Mouse (Mus musculus) c-Kit-positive CD71-positive TER-119-negative erythroid progenitor cells, embryonic 14.5 days (primary cell): Measurements from ENCODE around the gene Gpalpp1.

ENCODE experiments used
- DNase-seq: peaks from one replicate; pipeline ENCODE4 v3.0.0-alpha.2; 2013; ENCODE audit warnings: low read depth

The Gpalpp1 gene

DNA sequence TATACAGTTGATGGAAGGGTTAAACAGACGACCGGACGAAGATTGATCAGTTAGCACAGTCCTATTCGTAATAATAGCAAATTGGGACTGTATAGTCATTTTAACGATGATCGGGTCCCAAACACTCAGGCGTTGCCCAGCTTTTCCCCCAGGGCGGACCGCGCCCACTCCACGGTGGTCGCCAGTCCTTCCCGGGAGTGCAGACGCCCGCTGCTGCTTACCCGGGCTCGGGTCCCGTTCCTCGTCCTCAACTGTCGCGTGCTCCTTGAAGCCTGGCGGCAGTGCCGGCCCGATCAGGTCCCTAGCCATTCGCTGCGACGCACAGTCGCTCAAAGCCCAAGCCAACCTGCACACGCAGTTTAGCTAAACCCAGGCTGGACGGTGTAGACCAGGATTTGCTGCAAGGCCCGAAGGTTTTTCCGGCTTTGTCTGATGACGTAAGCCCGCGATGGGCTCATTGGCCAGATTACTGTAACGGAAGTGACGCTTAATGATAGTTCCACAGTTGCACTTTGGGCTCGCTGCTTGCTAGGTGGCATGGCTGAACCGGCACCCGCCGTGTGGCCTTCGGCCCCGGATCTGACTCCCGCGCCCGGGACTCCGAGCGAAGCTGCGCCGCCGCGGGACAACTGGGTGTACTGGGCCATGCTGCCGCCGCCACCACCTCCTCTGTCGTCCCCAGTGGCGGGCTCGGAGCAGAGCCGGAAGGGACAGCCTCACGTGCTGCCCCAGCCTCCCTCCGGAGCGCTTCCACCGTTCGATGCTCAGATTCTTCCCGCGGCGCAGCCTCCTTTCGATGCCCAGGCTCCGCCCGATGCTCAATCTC lies at the start of gene Gpalpp1, which contains the start of gene Nufip1:
Gene Gpalpp1, minus strand, starts transcription at position 365 of the 826 bp plus-strand sequence.
Gene Nufip1, plus strand, starts transcription at position 496 of the 826 bp plus-strand sequence.
- DNase-seq = peak; percentile 92

DNA sequence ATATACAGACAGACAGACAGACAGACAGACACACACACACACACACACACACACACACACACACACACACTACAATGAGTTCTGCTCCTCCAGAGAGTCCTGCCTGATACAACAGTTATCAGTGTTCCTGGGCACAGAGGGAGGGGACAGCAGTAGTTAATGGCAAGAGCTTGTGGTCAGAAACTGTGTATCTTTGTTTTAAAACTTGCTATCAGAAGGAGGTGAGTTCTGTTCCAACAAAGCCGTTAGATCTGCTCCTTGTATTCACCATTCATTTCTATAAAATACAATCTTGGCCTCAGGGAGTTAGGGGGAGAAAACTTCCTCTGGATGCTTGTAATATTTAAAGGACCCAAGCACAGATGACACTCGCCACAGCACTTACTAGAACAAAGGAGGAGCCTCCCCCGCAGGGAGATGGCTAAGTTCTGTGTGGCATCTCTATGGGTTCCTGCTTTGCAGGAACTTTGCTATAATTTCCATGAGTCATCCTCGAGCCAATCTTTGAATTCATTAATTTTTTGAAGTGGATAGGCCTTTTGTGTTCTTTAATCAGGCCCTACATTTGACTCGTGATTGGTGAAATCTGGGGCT lies 47.7 kb upstream of the Gpalpp1 start:
- no peak for DNase-seq

DNA sequence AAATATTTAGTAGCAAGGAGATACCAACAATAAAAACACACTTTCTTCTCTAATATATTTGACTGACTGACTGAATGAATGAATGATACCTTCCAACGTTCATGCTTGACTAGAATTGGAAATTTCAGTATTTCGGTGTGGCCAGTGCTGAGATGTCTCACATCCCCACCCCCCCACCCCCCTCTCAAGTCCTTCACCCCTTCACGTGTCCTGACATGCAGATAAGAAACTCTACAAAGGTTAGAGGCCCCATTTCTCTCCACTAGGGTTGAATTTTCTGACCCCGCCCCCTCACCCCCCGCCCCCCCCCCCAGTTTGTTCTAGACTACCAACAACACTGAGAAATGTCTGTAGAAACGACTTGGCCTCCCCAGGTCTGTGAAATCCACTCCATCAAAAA lies 43.3 kb upstream of the Gpalpp1 start:
- no peak for DNase-seq

DNA sequence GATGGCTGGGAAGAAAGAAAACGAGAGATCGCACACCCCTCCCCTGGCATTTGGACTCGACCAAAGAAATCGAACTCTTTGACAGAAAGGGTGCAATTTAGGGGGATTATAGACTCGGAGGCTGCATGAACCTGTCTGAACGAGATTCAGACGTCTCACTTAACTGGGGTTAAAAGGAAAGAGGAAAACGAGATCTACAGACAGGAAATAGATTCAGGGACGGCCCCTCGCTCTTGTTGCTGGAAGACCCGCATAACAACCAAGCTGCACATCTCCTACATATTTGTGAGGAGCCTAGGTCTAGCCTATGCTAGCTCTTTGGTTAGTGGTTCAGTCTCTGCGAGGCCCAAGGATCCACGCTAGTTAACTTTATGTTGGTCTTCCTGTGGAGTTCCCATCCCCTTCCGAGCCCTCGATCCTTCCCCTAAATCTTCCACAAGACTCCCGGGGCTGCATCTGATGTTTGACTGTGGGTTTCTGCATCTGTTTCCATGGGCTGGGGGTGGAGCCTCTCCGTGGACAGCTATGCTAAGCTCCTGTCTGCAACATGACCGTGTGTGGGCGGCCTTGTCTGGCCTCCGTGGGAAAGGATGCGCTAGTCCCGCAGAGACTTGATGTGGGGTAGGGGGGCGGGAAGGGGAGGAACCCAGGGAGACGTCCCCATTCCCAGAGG lies 42.6 kb upstream of the Gpalpp1 start:
- peak; percentile 33 for DNase-seq

- DNase-seq = peak; percentile 91
Observed at GRCm38 (mm10) chr14:76152162-76153002, 41.8 kb upstream of the Gpalpp1 start.

DNA sequence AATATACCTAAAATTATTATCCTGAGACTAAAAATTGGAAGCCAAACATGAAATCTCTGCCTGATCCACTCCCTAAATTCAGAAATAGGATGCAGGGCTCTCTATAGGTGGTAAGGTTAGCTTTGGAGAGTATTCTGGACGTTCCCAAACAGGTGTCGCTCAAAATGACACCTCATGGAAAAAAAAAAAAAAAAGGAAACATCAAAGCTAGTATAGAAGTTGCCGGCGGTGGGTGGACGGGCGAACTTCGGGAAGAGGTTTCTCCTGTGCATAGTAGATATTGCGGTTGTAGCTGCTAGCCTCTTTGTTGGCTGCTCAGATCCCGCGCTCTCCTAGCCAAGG lies 41.2 kb upstream of the Gpalpp1 start:
- DNase-seq = no peak

GRCm38 (mm10) chr14:76151011-76151410 lies 40.5 kb upstream of the Gpalpp1 start:
- DNase-seq = no peak

GRCm38 (mm10) chr14:76150499-76150898 lies 39.9 kb upstream of the Gpalpp1 start:
- DNase-seq = no peak

DNA sequence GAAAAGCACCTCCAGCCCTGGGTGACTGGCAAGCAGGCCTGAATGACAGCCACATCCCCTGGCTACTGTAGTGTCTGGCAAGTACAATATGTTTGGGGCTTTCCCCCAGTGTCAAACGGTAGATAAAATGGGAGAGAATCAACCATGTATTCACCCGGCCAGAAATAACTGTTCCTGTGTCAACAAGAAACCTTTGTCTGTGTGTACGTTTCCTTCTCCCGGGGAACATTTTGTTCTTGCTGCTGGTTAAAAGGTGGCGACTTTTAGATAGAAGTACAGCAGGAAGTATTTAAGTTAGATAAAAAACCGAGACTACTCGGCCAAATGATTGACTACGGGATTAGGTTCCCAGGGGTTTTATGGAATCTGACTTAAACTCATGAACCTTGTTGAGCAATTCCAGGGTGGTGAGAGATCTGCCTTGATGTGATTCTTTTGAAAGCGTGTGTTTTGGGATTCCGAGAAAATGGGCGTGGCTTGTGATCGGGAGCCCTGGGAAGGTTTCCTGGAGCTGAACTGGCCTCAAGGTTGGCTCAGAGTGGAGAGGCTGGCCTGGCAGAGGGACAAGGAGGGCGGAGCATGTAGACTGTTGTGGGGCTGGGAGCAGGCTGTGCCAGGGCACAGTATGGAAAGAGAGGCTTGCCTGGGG lies 39.1 kb upstream of the Gpalpp1 start:
- peak; percentile 74 for DNase-seq

DNA sequence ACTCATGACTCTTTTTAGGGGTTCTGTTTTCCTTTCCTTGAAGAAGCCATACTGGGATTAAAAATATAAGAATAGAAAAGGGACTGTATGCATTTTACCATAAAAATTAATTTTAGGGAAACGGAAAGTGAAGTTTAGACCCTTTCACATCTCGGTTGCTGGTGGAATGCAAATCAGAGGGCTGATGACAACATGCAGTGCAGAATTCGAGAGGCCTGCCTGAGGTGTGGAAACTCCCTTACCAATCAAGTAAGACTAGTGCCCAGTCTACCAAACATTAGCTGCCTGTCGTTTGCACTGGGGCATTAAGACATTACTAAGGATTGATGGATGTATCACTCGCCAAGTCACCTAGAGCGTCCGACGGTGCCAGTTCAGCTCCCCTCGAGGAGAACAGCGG lies 37.7 kb upstream of the Gpalpp1 start:
- DNase-seq = no peak

DNA sequence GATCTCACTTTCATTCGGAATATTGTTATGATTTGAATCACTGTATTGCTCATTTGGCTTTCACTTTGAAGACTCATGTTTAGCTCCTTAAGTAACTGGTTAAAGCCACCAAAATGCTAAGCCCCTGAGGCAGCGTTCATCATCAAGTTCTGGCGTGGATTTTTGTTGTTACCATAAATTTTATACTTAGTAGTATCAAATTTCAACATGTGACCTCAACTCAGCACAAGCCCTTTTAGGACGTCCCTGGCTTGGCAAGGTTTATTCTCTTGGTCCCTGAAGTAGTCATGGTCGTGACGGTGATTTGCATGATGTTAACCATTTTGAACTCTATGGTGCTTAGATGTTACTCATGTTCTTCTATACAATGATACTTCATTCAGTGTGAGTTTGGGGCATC lies 36.5 kb upstream of the Gpalpp1 start:
- no peak for DNase-seq

DNA sequence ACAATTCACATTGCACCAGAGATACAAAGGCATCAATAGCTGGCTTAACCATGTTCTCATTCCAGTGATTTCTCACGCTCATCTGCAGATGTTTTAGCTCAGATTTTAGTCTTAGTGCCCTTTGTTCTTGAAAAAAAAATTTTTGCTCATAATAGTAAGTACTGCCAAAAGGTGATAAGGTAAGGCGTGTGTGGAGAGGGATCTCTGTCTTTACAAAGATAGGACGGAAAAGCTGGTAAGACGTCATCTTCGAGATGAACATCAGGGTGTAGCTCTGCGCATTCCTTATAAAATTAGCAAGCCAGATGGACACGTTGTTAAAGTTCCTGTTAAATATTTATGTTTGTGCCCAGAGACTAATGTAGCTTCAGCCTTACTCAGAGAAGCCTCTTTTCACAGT lies 35.3 kb upstream of the Gpalpp1 start:
- DNase-seq = peak; percentile 50

GRCm38 (mm10) chr14:76145248-76145647 lies 34.7 kb upstream of the Gpalpp1 start:
- no peak for DNase-seq

DNA sequence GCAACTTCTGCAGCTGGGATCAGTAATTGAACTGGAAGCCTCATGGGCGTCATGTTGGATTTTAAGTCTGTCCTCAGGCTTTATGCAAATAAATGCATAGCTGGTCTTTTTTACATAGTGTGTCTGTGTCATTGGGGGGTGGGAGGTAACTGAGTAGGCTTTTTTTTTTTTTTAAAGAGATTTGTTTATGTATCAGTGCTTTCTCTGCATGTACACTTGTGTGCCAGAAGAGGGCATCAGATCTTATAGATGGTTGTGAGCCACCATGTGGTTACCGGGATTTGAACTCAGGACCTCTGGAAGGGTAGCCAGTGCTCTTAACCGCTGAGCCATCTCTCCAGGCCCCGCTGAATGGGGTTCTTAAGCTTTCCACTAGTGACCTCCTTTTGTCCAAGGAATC lies 24.4 kb upstream of the Gpalpp1 start:
- DNase-seq = no peak

- DNase-seq = no peak
Observed at GRCm38 (mm10) chr14:76128174-76128573, 17.6 kb upstream of the Gpalpp1 start.

DNA sequence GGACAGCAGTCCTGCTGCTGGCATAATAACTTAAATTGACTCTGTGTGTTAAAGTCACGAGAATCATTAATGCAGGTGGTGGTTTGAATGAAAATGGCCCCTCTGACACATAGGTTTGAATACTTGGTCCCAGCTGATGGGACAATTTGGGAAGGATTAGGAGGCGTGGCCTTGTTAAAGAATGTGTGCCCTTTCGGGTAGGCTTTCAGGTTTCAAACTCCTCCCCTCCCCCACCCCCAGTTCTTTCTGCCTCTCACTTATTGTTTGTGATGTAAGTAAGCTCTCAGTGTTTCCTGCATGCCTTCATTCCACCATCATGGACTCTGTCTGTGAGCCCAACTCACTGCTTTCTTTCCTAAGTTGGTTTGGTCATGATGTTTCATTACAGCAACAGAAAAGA lies 16.8 kb upstream of the Gpalpp1 start:
- DNase-seq = no peak

- no peak for DNase-seq
Observed at GRCm38 (mm10) chr14:76122663-76123058, 12.1 kb upstream of the Gpalpp1 start.

DNA sequence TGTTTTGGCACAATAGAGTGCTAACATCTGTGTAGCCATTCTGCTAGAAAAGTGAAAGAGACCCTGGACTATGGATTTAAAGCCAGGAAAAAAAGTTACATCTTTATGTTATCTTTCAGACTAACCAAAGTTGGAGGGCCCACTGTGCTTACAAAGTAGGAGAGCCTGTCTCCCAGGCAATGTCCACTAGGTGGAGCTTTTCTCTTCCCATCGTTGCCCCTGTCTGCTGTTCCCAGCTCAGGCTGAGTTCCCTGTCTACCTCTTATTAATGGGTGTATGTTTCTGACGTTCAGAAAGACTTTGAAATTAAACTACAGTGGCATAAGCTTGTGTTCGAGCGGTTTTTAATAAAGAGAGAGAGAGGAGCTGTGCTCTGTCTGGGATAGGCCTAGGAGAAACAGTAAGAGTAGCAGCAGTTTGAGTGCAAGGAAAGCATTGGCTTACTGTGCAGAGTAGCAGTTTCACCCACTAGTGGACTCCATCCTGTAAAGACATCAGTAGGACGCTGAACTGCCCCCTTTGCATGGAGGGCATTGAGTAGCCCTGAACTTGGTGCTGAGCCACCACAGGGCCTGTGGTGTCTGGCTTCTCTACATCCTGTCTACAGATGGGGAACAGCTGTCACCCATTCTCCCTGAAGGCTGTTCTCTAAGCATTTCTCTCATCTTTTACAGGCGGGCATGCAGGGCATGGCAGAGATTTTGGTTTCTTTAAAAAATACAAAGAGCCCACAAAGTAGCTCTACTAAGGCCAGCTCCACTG lies 11.5 kb upstream of the Gpalpp1 start:
- peak; percentile 29 for DNase-seq

DNA sequence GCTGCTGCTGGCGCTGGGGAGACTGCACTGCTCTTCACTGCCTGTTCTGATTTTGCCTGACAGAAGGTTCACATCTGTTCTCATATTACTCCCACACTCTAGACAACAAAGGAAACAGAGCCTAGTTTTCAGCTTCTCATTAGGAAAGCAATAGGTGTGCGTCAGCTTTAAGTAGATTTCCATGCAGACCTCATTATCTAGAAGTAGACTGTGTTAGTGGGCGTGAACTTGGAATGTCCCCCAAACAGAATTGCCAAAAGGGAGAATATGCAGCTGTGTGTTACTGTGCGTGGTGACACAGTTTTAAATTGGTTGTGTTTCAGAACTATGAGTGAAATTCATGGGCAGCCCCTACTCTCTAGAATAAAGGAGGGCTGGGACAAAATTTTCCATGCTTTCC lies 9.9 kb upstream of the Gpalpp1 start:
- DNase-seq = no peak

DNA sequence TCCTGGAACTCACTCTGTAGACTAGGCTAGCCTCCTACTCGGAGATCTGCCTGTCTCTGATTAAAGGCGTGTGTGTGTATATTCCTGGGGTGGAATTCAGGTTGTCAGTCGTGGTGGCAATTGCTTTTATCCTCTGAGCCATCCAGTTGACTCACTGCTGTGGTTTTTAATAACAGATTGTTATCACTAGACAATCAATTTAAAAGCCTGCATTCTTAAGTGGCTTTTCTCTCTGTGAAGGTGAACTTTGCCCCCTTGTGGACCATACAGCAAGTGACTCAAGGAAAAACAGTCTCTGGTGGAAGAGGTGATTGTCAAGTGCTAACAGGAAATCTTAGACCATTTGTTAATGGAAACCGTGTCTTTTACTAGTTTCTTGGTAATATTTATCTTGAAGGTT lies 8.4 kb upstream of the Gpalpp1 start:
- DNase-seq = peak; percentile 13

DNA sequence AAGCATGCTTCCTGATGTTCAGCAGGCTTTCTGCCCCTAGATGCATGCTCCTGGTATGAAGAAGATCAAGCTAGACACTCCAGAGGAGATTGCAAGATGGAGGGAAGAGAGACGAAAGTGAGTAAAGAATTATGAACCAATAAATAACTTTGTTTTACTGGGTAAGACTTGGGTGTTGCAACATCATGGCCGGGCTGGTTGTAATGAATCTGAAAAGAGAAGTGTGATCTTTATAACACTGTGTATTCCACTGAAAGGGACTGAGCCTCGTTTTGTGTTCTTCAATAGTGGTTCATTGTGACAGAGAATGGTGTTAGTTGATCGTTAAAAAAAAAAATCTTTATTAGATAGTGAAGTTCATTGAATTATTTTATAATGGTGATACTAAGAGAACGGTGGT lies 5.2 kb upstream of the Gpalpp1 start:
- DNase-seq = no peak
